Mouse (Mus musculus) yolk sac, embryonic 10.5 days (tissue): ENCODE data around the gene Sun1.

Experiments used
- DNase-seq: peaks from one replicate; pipeline ENCODE4 v3.0.0-alpha.2; 2017; ENCODE audit warnings: low spot score

The Sun1 gene

DNA sequence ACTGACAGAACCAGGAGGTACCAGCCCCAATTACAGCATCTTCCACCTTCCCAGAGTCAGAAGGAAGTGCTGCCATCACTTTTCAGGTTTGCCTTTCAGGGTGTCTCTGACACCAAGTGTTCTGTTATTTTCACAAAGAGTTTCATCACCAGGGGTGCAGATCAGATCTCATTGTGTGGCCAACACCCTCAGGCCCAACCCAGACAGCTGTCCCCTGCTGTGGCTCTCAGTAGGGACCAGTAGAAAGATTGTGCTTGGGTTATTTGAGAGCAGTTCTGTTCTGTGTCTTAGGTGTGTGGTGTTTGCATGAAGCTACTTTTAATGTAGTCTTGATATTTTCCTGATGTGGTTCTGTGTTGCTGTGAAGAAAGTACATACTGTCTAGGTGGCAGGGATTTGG, 7.7 kb downstream of the Sun1 start:
- no peak for DNase-seq

DNA sequence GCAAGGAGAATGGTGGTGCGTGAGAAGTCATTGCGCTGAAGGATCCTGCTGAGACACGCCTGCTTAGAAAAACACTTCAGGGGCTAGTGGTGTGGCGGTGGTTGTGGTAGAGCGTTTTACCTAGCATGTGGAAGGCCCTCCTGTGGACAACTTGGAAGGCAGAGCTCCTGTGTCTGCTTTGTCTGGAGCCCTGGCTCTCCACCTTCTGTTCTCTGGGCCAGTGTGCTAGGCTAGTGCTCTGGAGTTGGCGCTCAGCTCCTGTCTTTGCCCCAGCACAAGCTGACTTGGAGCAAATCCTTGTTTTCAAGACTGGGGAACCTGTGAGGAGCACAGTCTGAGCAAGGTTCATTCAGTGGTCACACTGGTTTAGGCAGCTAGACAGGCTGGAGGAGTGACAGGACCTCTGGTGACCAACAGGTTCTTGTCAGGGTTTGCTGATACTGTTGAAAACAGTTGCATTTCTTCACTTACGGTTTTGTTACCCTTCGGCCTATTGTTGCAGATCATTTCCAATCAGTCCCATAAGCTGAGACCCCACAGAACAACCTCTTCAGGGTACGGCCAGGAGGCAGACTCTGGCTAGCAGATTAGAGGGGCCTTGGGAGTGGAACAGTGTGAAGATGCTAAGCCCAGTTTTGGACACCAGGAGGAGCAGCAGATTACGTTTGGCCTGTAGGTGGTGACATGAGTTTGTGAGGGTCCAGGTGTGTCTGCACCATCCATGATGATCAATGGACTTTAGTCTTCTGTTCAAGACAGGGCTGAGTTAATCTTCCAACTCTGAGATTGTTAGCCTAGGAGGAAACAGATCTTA, 8.6 kb downstream of the Sun1 start:
- DNase-seq, result peak; percentile 68

DNA sequence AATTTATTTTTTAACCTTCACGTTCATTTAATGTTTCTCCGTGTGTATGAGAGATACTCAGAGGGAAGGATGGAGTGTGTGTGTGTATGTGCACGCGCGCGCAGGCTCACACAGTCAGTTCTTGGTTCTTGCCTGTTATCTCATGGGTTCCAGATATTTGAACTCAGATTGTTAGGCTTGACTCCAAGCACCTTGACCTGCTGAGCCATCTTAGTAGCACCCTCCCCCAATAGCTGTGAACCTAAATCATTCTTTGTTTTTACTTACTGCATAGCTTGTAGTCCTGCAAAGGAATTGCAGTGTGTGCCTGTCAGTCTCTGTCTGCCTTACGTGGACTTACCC, 9.2 kb downstream of the Sun1 start:
- DNase-seq, result peak; percentile 57

DNA sequence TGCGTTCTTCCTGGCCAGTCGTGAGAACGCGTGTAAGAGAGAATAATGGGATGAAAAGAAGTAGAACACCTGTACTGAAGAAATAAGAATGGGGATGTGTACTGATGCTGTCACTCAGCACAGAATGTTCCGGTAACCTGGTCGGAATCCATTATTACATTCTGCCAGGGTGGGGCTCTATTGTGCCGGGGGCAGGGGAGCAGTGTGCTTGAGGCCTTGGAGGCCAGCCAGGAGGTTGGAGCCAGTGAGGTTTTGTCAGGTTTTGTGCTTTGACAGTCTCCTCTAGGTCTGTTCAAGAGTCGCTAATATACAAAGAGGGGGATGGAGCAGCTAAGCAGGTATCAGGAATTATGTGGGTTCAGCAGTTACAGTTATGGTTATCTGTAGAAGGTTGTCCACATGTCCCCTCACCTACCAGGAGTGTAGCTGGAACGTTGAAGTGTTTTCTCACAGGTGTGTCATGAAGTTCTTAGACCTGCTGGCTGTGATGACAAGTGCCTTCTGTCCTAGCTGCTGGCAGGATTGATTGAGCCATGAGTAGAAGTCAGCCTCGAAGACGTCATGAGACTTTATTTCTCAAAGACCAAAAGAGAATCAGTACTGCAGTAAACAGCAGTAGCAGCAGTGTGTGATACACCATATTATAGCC, 11.4 kb downstream of the Sun1 start:
- DNase-seq, result no peak

DNA sequence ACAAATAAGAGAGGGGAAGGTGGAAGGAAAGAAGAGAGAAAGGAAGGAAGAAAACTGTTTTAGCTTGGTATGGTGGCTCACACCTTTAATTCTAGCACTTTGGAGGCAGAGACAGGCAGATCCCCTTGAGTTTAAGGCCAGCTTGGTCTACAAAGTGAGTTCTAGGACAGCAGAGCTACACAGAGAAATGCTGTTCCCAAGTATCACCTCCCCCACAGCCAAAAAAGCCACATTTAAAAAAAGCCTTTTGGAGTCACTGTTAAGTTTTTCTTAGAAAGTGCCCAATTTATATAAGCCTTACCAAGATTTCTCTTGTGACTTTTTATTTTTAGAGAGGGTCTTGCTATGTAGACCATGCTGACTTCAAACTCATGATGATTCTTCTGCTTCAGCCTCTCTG, 13.9 kb downstream of the Sun1 start:
- no peak for DNase-seq

DNA sequence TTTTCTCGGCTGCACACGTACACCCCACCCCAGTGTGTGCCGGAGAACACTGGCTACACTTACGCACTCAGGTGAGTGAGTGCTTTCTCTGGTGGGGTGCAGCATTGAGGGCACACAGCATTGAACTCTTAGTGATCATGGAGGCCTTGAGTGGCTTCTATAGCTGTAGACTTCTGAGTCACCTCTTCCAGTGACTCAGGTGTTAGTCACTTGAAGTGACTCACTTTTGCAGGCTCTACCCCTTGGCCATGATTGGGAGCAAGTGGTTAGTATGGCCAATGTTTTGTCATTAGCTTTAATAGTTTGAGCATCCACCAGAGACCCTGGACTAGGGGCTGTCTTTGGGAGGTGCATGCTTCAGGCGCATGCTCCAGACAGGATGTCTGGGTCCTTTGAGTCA, 14.7 kb downstream of the Sun1 start:
- no peak for DNase-seq

DNA sequence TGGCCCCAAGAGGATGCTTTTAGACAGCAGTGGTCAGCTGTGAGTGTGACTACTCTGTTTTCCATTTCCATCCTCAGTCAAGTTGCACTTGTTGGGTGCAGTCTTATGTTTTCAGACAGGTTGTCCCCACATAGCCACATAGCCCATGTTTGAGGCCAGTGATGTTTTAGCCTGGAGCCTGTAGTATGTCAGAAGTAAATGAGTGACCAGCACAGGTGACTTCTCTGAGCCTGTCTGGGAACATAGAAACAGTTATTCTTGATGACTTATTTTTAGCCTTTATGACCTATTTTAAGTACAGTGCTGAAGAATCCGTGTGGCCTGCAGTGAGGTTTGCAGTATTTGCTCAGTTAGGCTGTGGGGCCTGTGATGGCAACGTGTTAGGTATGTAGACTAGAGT, 15.7 kb downstream of the Sun1 start:
- DNase-seq, result no peak

DNA sequence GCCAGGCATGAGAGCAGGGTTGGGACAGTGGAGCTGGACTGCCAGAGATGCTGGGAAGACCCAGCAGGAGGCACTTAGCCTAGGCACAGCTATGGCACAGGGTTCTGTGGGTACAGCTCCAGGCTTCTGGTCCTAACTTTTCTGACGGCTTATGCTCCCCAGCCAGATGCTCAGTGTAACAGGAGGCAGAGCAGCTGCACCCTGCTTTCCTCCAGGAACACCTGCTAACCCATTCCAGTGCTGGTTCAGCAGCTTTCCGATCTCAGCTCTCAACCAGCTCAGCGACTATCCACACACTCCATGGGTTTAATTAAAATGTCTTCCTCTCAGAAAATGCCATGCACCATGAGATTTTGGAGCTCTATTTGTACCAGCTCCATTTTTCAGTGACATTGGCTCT, 16.3 kb downstream of the Sun1 start:
- DNase-seq, result no peak

DNA sequence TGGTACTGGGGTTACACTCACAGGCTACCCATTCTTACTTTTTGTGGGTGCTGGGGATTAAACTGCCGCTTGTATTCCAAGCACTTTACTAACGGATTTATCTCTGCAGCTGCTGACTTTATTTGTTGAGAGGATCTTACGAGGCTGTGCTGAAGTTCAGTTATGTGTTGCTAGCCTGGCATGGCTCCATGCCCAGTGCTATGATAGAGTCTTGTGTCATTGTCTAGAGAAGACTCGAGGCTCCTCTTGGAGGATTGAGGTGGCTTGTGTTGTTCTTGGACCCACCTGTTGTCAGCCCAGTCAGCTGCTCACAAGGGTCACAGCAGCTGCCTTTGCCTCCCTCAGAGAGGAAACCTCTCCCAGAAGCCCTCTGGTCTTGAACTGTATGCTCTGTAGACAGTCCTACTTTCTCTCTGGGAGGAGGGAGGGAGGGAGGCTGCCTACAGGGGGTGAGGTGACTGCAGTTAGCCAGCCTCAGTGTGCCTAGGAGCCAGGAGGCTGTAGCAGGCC, 19.6 kb downstream of the Sun1 start:
- DNase-seq, result no peak

DNA sequence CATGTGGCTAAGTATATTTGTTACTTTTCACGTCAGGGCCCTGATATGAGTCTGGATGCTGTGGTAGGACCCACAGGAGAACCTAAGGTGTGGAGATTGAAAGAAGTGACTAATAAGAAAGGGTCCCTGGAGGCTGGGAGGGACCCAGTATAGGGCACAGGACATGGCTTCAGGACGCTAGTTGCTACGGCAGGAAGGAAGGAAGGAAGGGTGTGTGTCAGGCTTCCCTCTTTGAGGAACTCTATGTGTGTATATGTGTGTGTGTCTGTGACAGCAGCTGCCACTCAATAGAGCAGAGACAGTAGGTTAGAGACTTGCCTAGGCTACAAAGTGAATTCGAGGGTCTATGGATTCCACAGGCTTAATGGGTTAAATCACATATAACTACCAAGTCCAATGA, 20.2 kb downstream of the Sun1 start:
- no peak for DNase-seq

DNA sequence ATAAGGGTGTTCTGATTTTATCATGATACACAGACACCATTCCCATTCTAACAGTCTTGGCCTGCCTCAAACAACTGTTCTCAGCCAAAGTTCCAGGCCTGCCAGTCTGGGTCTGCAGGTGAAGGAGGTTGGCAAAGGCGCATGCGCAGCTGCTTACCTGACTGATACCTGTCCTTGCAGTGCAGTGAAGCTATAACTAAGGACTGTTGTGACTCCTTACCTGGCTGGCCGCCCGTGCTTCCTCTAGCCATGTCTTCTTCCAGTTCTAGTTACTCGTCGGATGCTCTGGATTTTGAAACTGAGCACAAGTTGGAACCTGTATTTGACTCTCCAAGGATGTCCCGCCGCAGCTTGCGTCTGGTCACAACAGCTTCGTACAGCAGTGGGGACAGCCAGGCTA, 22.9 kb downstream of the Sun1 start:
- no peak for DNase-seq

DNA sequence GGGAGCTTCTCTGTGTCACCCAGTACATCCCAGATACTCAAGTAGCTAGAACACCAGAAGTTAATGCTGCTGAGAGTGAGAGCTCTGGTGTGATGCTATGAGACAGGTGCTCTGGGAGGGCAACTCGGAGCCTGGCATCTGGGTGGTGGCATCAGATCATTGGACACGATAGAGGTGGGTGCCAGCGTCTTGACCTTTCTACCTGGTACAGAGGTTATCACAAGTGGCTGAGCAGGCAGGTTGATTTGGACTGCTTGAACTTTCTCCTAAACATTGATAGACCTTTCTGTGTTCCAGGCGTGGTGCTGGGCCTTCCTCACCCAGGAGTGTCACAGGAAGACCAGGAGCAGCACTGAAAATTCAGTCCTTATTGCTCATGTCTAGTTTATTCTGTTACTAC, 26.8 kb downstream of the Sun1 start:
- DNase-seq, result no peak

DNA sequence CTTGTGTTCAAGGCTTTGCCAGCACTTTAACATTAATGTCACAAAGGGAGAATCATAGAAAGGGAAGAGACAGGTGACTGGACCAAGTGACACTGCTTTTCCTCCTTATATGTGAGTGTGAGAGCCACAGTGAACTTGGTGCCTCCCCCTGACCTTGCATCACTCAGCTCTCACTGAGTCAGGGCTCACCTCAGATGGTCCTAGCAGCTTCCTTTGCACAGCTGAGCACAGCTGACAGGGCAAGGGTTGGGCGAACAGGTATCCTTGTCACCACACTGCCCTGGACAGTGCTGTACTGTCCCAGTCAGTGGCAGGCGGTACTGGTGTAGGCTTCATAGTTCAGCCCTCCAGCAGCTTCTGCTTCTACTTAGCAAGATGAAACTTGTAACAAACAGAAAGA, 27.2 kb downstream of the Sun1 start:
- no peak for DNase-seq

DNA sequence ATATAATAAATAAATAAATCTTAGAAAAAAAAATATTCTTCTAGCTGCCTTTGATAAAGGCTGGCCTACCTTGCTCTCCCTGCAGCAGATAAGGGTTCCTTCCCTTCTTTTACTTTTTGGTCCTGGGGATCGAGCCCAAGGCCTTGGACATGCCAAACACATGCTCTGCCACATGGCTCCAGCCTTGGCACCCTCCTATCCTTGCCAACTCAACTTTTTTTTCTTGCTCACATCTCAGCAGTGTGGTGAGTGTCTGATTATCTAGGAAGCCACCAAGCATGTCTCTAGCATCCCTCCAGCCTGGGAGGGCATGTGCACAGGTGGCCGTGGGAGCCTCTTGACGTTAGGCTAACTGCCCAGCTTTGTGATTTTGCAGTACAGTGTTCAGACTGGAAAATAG, 27.9 kb downstream of the Sun1 start:
- no peak for DNase-seq

DNA sequence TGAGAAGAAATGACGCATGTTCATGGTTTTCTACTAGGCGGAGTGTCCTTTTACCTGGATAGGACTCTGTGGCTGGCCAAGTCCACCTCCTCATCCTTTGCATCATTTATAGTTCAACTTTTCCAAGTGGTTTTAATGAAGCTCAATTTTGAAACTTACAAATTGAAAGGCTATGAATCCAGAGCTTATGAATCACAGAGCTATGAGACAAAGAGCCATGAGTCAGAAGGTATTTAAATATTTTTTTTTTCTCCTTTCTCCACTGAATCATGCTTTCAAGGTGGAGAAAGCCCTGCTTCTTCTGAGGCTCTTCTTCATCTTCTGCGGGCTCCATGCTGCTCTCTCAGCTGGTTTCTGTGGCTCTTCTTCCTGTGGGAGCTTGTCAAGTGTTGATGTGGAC, 29.3 kb downstream of the Sun1 start:
- DNase-seq, result no peak

DNA sequence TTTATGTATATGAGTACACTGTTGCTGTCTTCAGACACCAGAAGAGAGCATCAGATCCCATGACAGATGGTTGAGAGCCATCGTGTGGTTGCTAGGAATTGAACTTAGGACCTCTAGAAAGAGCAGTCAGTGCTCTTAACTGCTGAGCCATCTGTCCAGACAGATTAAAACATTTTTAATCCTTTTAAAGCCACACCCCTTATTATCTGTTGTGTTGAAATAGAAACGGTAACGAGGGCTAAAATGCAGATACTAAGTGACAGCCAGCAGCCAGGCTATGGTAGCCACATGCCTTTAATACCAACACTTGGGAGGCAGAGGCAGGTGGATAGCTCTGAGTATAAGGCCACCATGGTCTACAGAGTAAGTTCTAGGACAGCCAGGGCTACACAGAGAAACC, 31.6 kb downstream of the Sun1 start:
- DNase-seq, result no peak

DNA sequence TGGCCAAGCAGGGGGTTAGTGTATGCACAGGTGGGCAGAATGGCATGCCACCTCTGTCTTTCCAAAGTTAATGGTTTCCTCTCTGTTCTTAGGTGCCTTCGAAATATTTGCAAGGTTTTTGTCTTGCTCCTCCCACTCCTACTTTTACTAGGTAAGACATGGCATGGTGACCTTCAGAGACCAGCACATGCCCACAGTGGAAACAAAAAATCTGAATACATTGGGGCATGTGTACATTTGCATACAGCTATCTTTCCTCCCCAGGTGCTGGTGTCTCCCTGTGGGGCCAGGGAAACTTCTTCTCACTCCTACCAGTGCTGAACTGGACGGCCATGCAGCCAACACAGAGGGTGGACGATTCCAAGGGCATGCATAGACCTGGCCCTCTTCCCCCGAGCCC, 34.0 kb downstream of the Sun1 start:
- no peak for DNase-seq

DNA sequence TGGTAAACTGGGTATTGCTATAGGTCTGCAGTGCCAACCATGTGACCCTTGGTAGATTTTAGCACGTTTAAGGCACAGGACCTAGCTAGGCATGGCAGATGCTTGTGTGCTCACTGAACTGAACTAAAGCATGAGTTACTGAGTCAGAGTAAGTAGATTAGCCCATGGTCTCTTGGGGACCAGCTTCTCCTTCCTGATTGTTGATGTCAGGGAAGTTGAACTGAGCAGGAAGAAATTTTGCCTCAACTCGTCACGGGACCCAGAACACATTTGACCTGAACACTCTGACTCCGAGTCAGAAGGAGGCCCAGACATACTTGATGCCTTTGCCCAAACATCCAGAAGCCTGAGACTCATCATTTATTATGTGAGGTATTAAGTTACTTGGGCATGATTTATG, 37.0 kb downstream of the Sun1 start:
- no peak for DNase-seq

DNA sequence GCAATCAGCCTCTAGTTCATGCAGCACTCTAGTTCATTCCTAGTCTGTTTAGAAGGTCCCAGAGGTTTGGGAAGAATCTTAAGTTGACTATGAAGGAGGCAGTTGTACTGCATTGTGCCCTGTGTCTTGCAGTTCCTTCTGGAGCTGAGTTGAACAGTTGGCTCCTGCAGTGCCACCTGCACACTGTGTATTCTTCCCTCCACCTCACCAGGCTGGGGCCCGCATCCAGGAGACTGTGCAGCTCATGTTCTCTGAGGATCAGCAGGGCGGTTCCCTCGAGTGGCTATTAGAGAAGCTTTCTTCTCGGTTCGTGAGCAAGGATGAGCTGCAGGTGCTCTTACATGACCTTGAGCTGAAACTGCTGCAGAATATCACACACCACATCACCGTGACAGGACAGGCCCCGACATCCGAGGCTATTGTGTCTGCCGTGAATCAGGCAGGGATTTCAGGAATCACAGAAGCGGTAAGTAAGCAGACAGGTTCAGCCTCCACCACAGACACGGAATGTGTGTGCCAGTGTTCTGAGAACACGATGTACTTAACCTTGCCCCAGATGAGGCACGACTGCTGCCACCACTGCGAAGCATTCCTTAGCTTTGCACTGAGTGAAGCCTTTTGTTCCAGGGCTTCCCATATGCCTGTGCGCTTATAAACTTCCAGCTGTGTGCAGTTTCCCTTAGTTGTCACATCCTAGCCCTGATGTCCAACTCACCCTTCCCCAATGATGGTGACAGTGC, 40.8 kb downstream of the Sun1 start:
- DNase-seq, result no peak

DNA sequence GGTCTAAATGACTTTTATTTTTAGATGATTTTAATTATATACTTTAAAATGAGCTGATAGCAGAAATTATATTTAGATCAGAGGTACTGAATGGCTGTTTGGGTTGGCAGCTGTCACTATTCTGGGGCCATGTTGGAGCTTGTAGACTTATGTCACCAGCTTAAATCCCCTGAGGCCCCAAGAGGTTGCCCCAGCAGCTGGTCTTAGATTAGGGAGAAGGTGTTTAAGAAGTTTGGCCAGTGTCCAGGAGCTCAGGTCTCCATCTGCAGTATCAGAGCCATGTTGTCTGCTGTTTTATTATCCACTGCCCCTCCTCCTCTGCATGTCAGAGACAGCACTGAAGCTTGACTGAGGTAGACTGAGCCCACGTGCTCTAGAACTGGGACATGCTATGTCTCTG, 42.9 kb downstream of the Sun1 start:
- no peak for DNase-seq

DNA sequence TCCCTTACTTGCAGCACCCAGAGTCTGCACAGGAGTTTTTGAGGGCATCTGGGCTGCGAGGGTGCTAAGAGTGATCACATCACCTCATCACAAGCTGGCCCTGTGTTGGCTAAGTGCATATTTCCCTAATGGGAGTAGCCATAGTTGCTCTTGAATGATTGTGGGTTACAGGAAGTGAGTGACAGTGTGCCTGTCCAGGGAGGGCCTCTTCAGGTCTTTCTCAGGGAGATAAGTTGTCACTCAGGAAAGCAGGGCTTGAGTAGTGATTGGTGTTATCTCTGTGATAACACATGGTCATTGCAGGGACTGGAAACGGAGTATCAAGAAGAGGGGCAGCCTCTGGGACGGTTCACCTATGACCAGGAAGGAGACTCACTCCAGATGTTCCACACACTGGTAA, 47.3 kb downstream of the Sun1 start:
- no peak for DNase-seq

DNA sequence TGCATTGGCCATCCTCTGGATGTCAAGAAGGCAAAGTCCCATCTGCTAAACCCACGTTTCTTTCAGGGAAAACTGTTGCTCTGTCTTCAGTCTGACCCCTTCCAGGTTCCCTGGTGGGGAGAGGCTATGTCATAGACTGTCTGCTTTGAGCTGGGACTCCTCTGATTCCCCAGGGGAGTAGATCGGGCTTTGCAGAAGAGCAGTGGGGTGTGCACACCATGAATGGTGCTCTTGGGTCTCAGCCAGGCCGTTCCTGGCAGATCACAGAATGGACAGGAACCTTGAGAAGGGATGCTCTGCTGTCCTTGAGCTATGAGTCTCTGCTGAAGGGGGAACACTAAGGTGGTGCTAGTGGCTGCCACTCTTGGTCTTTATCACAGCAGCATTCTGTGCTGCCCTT, 48.4 kb downstream of the Sun1 start:
- no peak for DNase-seq

DNA sequence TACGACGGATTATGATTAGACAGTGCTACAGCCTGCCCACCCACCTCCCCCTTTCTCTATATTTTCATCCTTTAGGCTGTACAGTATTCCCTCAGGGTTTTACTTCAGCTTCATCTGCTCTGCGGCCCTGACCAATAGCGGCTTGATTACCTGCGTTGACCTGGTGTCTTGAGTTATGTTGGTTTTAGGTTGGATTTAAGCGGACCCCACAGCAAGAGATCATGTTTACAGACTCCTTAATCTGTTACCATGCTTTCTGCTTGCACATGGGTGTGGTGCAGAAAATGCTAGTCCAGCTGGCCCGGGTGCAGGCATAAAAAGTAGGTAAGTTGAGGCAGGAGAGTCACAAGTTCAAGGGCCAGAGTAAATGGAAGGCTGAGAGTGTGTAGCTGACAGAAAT, 50.8 kb downstream of the Sun1 start:
- DNase-seq, result no peak
